Mouse (Mus musculus) macrophage (primary cell): Measurements from ENCODE around the gene Fasn. TPM values are rescaled to one million over a fixed set of nuclear protein-coding genes. Genes with fewer than 3 reads are reported as not detected.
"Not testable (repeated sequence)": the region's sequence is repeated elsewhere in the genome, so short reads cannot be mapped to it uniquely, and the experiment has no call there.

Source experiments
- H3K27ac ChIP-seq: fragments of 350-480 bp; formaldehyde crosslinking; 2 replicates; pipeline ENCODE4 v1.9.0; 2021
- H3K36me3 ChIP-seq: fragments of 350-480 bp; formaldehyde crosslinking; 2 replicates; pipeline ENCODE4 v1.9.0; 2021; ENCODE audit errors: inconsistent target
- H3K4me3 ChIP-seq: fragments of 350-480 bp; formaldehyde crosslinking; 2 replicates; pipeline ENCODE4 v1.9.0; 2021; ENCODE audit errors: inconsistent target
- H3K79me2 ChIP-seq: fragments of 350-480 bp; formaldehyde crosslinking; 2 replicates; pipeline ENCODE4 v1.9.0; 2021; ENCODE audit errors: inconsistent target
- WGBS: methylation state at CpG from one replicate; pipeline ENCODE4 v1.1.7; 2026; ENCODE audit warnings: inconsistent platforms; ENCODE audit not compliant: missing documents; 5-methylcytosine and 5-hydroxymethylcytosine counted together
- polyA plus RNA-seq: library from polyadenylated mRNA; stranded (reverse); fragments of 250-400 nt; gene quantifications from 3 replicates; pipeline ENCODE4 v1.2.4, GENCODE M21; 2018; ENCODE audit warnings: inconsistent platforms

Gene Fasn
- polyA plus RNA-seq, 1 experiment from 2014 or later, result 20.8 TPM

DNA sequence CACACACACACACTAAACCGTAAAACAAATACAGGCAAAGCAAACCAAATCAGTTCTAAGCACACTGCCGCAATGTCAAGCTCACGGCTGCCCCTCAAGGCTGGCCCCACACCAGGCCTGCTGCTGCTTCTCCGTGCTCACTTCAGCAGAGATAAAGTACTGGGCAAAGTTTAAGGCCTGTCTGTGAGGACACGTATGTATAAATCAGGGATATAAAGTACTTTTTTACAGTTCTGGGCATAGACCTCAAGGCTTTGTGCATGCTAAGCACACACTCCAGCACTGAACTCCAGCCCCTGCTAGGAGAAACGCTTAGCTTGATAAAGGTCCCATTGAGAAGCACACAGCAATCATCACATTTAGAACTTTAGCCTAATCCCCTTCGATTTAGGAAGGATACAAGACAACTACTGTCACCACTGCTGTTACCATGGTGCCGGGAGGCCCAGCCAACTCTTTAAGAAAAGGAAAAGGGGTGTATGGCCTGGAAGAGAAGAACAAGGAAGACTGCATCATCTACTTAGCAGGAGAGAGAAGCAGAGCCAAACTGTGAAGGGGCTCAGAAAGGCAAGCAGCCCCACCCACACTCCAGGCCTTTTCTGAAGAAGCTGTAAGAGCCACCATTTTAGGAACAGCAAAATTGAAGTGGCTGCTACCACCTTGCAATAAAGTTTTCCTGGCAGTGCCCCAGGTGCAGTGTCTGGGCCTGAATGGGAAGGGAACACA, 9.4 kb upstream of the Fasn start:
- Histone ChIP-seq H3K36me3 (no peaks in the 10 kb centered on the region), H3K79me2 (no peaks in the 10 kb centered on the region), H3K27ac (no peak overlapping the region), H3K4me3 (no peak overlapping the region)
- 93% methylated on average over 8 of the region's 8 CpGs for WGBS

- not testable (repeated sequence) for H3K79me2 ChIP-seq, H3K4me3 ChIP-seq, H3K36me3 ChIP-seq, H3K27ac ChIP-seq
- WGBS, result 96% methylated on average over 4 of the region's 5 CpGs
These were observed 8.6 kb upstream of the Fasn start for GRCm38 (mm10) chr11:120832962-120833361.

DNA sequence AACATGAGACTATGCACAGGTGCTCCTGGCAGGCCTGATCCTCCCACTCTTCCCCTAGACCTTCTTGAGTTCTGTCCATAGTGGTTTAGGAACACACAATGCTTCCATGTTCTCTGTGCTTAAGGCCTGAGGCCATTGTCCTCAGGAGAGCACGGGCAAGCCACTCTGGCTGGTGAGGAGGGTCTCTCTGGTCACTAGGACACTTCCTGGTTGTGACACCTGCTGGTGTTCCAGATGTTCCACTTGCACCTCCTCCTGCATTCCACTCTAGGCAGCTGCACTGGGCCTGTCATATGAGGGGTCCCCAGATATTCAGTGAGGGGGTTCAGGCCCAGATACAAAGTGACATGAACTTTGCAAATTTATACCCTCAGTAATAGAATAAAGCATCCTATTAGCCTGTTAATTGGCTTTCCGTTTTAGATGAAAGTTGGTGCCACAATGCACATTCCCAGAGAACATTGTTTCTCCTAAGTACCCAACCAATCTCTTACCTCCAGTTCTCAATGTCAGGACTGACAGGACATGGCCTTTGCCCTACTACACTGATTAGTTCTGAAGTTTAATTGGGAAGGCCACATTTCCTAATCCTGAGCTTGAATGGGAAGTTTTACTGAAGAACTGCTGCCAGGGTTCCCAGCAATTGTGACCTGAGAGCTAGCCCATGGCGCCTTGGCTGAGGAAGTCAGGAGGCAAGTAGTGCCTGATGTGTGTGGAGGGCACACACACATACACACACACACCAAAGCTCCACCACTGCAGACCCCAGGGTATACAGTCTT, 7.5 kb upstream of the Fasn start:
- WGBS, result 94% methylated on average over 3 of the region's 3 CpGs

DNA sequence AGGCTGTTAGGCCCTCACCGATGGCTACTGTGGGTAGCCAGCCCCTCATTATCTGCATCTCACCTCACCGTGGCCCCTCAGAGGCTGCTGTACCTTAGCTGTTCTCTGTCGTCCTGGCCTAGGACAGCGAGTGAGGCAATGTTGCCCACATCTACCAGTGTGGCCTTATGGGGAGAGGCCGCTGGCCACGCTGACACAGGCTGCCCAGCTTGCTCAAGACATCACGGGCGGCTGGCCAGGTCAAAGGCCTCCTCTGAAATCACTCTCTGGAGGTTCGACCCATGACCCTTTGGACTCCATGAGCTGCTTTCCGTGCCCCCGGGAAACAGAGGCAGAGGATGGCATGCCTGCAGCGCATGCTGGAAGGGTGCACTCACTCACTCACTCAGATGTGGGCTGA, 6.3 kb upstream of the Fasn start:
- Histone ChIP-seq H3K27ac (no peak overlapping the region), H3K36me3 (no peaks in the 10 kb centered on the region), H3K4me3 (no peak overlapping the region), H3K79me2 (no peaks in the 10 kb centered on the region)
- 98% methylated on average over 12 of the region's 12 CpGs for whole genome bisulfite sequencing

More for the DNA sequence above, 7.5 kb upstream of the Fasn start:
- H3K4me3 ChIP-seq, result no peak overlapping the region
- no peaks in the 10 kb centered on the region for H3K36me3 ChIP-seq
- H3K79me2 ChIP-seq, result no peaks in the 10 kb centered on the region
- H3K27ac ChIP-seq, result no peak overlapping the region

DNA sequence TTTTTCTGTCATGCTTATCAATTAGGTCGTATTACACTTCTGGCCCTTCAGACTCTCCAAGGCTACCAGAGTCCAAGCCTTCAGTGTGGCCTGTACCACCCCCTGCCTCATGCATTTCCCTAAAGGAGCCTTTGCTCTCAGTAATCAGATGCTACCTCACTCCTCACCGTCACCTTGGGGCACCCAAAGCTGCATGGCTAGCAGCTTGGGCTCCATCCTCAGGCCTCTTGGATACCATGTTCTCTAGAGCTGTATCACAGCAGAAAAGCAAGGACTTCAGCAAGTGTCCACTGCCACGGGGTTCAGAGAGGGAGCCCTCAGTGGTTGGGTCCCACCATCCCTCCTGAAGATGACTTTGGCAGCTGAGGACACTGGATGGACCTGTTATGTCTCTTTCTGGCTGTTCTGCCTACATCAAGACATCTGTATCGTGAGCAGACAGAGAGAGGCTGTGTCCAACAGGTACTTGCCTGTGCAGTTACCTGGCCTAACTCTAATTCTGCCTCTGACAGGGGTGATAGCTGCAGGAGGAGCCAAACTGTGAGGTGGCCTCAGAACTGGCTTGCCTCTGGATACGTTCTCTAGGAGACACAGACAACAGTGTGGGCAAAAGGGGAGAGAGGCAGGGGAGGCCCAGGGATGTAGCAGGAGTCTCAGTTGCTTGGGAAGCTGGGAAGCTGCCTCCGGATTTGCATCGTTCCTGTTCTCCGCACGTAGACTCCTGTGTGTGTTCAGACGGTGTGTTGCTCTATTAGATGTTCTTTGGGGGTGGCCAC, 5.6 kb upstream of the Fasn start:
- WGBS, result 98% methylated on average over 10 of the region's 10 CpGs
- Histone ChIP-seq H3K27ac (no peak overlapping the region), H3K79me2 (no peaks in the 10 kb centered on the region), H3K4me3 (no peak overlapping the region), H3K36me3 (no peaks in the 10 kb centered on the region)

GRCm38 (mm10) chr11:120828416-120828815, 4.1 kb upstream of the Fasn start:
- H3K36me3 ChIP-seq, result no peaks in the 10 kb centered on the region
- H3K79me2 ChIP-seq, result peaks cover under 1% of the 10 kb centered on the region; the same call in 1 of the 2 replicates
- WGBS, result 83% methylated on average over 4 of the region's 4 CpGs
- no peak overlapping the region for H3K27ac ChIP-seq
- no peak overlapping the region for H3K4me3 ChIP-seq

DNA sequence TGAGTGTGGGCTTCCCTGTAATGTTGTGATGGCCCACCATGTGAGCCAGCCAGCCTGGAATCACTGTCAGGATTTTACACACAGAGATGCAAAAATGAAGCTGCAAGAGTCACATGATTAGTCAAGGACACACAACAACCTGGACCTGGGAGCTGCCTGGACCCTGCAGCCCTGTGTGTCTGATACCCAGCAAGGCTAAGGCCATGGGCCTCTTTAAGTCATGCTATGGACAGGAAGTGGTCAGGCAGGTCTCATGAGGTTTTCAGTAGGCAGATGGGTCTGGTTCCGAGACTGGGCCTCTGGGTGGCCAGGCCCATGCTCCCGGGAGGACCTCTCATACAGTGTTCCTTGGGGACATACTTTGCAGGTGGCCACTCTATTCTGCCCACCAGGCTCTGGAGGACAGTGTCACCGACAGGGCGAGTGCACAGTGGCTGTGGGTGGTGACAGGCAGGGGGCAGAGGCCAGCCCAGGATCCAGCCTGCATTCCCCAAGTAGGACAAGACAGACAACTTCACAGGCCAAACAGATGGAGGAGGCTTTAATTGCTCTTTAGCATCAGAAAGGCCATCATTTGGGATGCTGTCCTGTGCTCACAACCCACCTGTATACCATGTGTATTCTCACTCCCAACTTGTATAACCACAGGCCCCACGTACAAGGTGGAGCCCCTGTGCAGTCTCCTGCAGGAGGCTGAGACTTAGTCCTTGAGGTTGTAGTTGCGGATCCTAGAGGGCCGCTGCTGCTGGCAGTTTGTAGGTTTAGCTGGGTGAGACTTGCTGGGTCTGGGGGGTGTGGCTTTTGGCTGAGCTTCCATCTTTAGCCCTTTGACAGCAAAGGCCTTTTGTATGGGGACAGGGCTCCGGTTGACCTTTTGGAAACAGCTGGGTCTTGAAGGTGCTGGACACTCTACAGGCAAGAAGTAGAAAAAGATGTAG, 1.9 kb upstream of the Fasn start:
- Histone ChIP-seq H3K79me2 (peaks cover 22% of the 10 kb centered on the region), H3K27ac (no peak overlapping the region), H3K4me3 (no peak overlapping the region), H3K36me3 (no peaks in the 10 kb centered on the region)
- 96% methylated on average over 8 of the region's 8 CpGs for WGBS

DNA sequence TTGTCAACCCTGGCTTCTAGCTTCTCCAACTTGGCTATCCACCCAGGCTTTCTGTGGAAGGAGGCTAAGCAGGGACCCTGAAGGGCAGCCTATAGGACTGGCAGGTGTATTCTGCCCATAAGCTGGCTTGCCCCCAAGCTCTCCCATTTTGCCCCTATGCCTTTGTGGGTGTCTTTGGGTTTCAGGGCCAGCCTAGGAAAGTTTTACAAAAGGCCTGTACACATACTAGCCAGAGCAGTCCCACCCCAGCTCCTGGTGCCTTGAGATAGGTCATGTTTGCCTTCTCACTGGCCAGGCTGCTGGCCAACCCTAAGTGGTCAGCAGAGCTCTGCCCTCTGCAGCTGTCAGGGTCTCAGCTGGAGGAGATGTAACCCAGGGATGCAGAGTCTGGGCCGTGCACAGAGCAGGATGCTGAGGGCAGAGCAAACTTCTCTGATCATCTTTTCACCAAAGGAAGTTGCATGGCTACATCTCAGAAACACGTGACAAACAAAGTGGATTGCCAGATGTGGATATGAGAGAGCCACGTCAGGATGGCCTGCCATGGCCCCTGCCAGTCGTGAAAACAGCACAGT, 1.0 kb upstream of the Fasn start:
- H3K36me3 ChIP-seq, result no peaks in the 10 kb centered on the region; the same call in 1 of the 2 replicates
- WGBS, result 71% methylated on average over 4 of the region's 4 CpGs
- peaks cover 31% of the 10 kb centered on the region for H3K79me2 ChIP-seq
- H3K27ac ChIP-seq, result peak overlapping the region; percentile 32
- peak overlapping the region; percentile 20; the same call in 1 of the 2 replicates for H3K4me3 ChIP-seq

DNA sequence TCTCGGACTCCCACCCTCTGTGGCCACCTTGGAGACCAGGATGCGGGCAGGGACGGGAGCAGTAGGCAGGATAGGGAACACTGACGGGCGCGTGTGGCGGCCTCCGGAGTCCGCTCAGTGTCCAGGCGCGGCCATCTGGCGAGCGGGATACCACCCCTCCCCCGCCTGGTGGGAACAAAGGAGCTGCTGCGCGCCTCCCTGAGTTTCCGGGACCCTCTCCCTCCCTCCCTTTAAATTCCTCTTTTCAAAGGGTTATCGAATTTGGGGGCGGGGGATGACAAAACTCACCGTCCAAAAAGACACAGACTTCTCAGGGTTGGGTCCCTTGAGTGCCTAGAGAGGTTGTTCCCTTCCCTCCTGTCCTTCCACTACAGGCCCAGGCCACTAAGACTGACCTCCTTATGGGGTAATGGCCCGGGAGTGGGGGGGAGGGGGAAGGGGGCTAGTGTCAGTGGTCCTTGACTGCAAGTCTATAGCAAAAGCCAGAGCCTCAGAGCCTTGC, 491 bp upstream of the Fasn start:
- WGBS, result 7% methylated on average over 21 of the region's 21 CpGs
- Histone ChIP-seq H3K36me3 (peaks cover under 1% of the 10 kb centered on the region; the same call in 1 of the 2 replicates), H3K79me2 (peaks cover 36% of the 10 kb centered on the region), H3K27ac (peak overlapping the region; percentile 32), H3K4me3 (peak overlapping the region; percentile 20)

DNA sequence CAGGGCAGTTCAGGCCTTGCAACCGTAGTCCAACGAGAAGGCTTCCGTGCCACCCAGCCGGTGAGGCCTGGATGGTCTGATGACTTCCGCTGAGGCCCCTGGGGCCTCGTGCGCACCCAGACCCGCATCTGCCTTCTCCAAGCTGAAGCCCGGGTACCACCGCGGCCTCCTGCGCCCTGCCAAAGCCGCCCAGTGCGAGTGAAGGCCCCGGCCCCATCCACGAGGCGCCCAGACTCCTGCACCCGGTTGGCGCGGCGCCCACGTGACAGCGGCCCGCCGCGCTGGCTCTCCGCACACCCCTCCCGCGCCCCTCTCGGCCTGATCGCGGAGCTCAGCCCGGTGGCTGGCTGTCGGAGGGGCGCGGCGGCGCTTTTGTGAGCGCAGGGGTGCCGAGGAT, 798 bp downstream of the Fasn start:
- peaks cover 40% of the 10 kb centered on the region for H3K79me2 ChIP-seq

DNA sequence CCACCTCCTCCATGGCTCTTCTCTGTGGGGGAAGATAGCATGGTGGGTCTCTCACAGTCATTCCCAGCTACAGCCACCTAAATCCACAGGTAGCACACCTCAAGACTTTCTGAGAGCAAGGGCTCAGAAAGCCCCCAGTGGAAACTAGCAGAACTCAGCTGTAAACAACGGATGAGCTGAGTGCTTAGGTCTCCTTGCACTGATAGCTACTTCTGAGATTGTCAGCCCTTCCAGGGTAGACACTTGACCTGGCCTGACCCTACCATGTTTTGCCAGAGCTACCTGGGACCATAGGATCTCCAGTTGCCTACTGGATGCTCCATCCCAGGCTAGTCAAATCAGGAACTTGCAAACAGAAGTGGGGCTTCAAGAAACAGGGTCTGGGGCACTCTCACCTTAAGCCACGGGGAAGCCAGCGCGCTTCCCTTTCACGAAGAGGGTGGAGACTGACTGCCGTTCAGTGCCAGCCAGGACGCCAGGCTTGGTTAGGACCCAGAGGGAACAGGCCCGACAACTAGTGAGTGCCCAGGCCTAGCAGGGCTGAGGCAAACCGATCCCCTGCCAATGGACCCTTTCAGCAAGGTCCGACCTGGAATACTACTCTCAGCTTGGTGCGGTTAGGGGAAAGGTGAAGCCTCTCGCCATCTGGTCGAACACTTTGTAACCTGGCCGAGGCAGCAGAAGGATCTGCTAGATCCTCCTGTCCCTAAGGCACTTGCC, 1.4 kb downstream of the Fasn start:
- peaks cover 19% of the 10 kb centered on the region for H3K36me3 ChIP-seq

More for the DNA sequence above, 798 bp downstream of the Fasn start:
- Histone ChIP-seq H3K4me3 (peak overlapping the region; percentile 90), H3K27ac (peak overlapping the region; percentile 78), H3K36me3 (peaks cover 14% of the 10 kb centered on the region)
- WGBS, result under 1% methylated on average over 26 of the region's 40 CpGs

DNA sequence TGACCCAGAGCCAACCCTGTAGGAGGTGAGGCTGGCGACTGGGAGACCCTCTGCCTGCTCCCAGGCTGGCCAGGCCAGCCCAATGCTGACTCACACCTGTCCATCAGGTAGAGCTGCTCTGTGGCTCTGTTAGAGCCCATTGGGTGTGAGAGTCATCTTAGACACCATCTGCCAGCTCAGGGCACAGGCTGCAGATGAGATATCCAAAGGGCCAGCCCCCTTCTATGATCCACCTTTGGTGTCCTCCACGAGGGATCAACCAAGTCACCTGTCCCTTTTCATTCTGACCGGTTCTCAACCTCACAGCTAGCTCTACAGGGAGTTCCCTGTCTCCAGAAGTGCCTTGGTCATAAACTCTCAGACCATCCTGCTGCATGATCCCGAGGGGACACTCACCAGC, 2.0 kb downstream of the Fasn start:
- 75% methylated on average over 4 of the region's 4 CpGs for WGBS
- no peak overlapping the region for H3K27ac ChIP-seq
- H3K36me3 ChIP-seq, result peaks cover 26% of the 10 kb centered on the region
- peaks cover 40% of the 10 kb centered on the region for H3K79me2 ChIP-seq
- H3K4me3 ChIP-seq, result peak overlapping the region; percentile 90

More for the DNA sequence above, 1.4 kb downstream of the Fasn start:
- peaks cover 40% of the 10 kb centered on the region for H3K79me2 ChIP-seq
- peak overlapping the region; percentile 90 for H3K4me3 ChIP-seq
- H3K27ac ChIP-seq, result peak overlapping the region; percentile 78
- WGBS, result 1% methylated on average over 14 of the region's 14 CpGs
